Comparison of ENCODE assay signal across 8 mouse cellular contexts in the genomic region with DNA sequence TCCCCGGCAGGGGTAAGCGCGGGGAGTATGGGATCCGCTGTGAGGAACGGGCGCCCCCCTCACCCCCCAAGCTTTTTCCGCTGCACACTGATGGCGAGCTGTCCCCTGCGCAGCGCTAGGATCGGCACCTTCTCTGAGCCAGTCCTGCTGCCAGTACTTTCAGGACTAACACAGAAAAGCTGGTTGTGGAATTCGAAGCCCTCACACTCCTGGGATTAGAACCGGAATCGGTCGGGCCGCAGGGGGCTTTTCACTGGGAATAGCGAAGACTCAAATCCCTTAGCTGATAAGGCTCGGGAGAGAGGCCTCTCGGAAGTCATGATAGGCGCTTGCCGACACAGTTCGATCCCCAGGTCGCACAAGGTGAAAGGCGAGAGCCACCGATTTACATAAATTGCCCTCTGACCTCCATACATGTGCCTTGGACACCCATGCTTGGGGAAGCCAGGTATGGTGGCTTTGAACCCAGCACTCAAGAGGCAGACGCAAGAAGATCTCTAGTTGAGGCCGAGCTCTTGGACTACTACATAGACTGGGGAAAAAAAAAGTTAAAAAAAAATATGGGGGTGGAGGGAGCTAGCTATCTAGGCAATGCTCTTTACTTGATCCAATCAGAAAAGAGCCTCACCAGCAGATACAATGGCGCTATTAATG. TPM values are rescaled to one million over a fixed set of nuclear protein-coding genes. Genes with fewer than 3 reads are reported as not detected.
DNase-seq lines count a peak whose midpoint lies in the region; ATAC-seq and TF ChIP-seq lines count a peak whose summit lies in the region.

No protein-coding gene starts in this region.

- peak overlapping the region; percentile 58 for H3K4me3 ChIP-seq in bone marrow macrophage, adult 2 months (ENCODE audit: insufficient read depth, low read length)
- peak overlapping the region; percentile 81 for H3K4me3 ChIP-seq in hindbrain, embryonic 16.5 days (ENCODE audit: low read length)

- H3K4me1 ChIP-seq in bone marrow macrophage, adult 2 months (ENCODE audit: control insufficient read depth, insufficient read depth, low read length), result peaks cover 19% of the 10 kb centered on the region
- peaks cover 19% of the 10 kb centered on the region for H3K4me1 ChIP-seq in hindbrain, embryonic 16.5 days (ENCODE audit: control insufficient read depth, insufficient read depth, low read depth, low read length)

- peak overlapping the region; percentile 97 for H3K9ac ChIP-seq in hindbrain, embryonic 16.5 days (ENCODE audit: low read depth, low read length)

- H3K27me3 ChIP-seq in hindbrain, embryonic 16.5 days (replicated peaks; ENCODE audit: control insufficient read depth, insufficient read depth, low read length), result peaks cover 6% of the 10 kb centered on the region

- intact Hi-C loops in left cerebral cortex, postnatal 14 days (cut with DNase I), result loop anchor here (1.0 to 10.0 kb wide), 3 partner anchors 38 to 301 kb away; a partner anchor contains a TSS
- intact Hi-C loops in left cerebral cortex, postnatal 36 days (cut with DNase I), result loop anchor here (1.0 to 5.0 kb wide), 2 partner anchors 37 to 196 kb away; a partner anchor contains a TSS

- TF ChIP-seq POLR2A in bone marrow macrophage, adult 2 months (IDR thresholded peaks at IDR 0.05; ENCODE audit: borderline replicate concordance, low read depth, low read length), result no peak

- no peaks in the 10 kb centered on the region for H3K36me3 ChIP-seq in hindbrain, embryonic 16.5 days (ENCODE audit: control insufficient read depth, insufficient read depth, low read length)

- H3K27ac ChIP-seq in bone marrow macrophage, adult 2 months (ENCODE audit: insufficient read depth, low read depth, low read length), result no peak overlapping the region
- peak overlapping the region; percentile 97 for H3K27ac ChIP-seq in hindbrain, embryonic 16.5 days (ENCODE audit: low read depth, low read length)

- DNase-seq in left cerebral cortex, postnatal 14 days (ENCODE audit: low spot score in 2 of 2), result peak; percentile 29 to 37
- DNase-seq in left cerebral cortex, adult 9 months (ENCODE audit: low spot score in 2 of 2), result no peak
- peak; percentile 73 for DNase-seq in naive thymus-derived CD4-positive, alpha-beta T cell, adult 2 months (ENCODE audit: low read depth)
- DNase-seq in left cerebral cortex, postnatal 36 days (ENCODE audit: low spot score in 2 of 2), result no peak
- no peak for DNase-seq in c-Kit-positive CD71-positive TER-119-positive erythroid progenitor cells, embryonic 14.5 days (ENCODE audit: low spot score)
- no peak for DNase-seq in cerebellum, adult 9-11 months

- no peaks in the 10 kb centered on the region for H3K9me3 ChIP-seq in hindbrain, embryonic 16.5 days (ENCODE audit: control insufficient read depth, low read length)

- ATAC-seq in hindbrain, embryonic 16.5 days, result no peak

- WGBS in hindbrain, embryonic 16.5 days, result 6% methylated on average over 28 of the region's 28 CpGs

- no peak for TF ChIP-seq CTCF in bone marrow macrophage, adult 2 months (IDR thresholded peaks at IDR 0.05; ENCODE audit: low read depth, low read length)

- H3K4me2 ChIP-seq in hindbrain, embryonic 16.5 days (ENCODE audit: low read length), result peak overlapping the region; percentile 97

RNA-seq across cellular contexts. Expression of a gene that starts 6.2 kb away (rescaled TPM):
- 10 to 100 TPM; 29.0 to 52.6 TPM for total RNA-seq in left cerebral cortex, postnatal 14 days (2021)
- 4.4 and 4.7 TPM in 2 replicates for polyA plus RNA-seq in bone marrow macrophage, adult 2 months (2012; ENCODE audit: insufficient read depth, insufficient read length, missing spikeins)
- polyA plus RNA-seq in hindbrain, embryonic 16.5 days (2015; fragmentation: Nextera tagmentation; extraction: Ambion mirVana), result 26.7 and 30.8 TPM in 2 replicates
- 10 to 100 TPM; 40.4 to 69.3 TPM for total RNA-seq in left cerebral cortex, postnatal 36 days (2021)

RNA-seq across cellular contexts. Expression of a gene that starts 7.1 kb away (rescaled TPM):
- not detected for total RNA-seq in left cerebral cortex, postnatal 14 days (2021)
- not detected in 2 replicates for polyA plus RNA-seq in bone marrow macrophage, adult 2 months (2012; ENCODE audit: insufficient read depth, insufficient read length, missing spikeins)
- polyA plus RNA-seq in hindbrain, embryonic 16.5 days (2015; fragmentation: Nextera tagmentation; extraction: Ambion mirVana), result not detected in 2 replicates
- total RNA-seq in left cerebral cortex, postnatal 36 days (2021), result not detected

RNA-seq across cellular contexts. Expression of a gene that starts 25.7 kb away (rescaled TPM):
- not detected for total RNA-seq in left cerebral cortex, postnatal 14 days (2021)
- polyA plus RNA-seq in bone marrow macrophage, adult 2 months (2012; ENCODE audit: insufficient read depth, insufficient read length, missing spikeins), result not detected in 2 replicates
- polyA plus RNA-seq in hindbrain, embryonic 16.5 days (2015; fragmentation: Nextera tagmentation; extraction: Ambion mirVana), result not detected in 2 replicates
- total RNA-seq in left cerebral cortex, postnatal 36 days (2021), result not detected

RNA-seq across cellular contexts. Expression of a gene that starts 37.1 kb away (rescaled TPM):
- total RNA-seq in left cerebral cortex, postnatal 14 days (2021), result not detected
- not detected in 2 replicates for polyA plus RNA-seq in bone marrow macrophage, adult 2 months (2012; ENCODE audit: insufficient read depth, insufficient read length, missing spikeins)
- not detected in 2 replicates for polyA plus RNA-seq in hindbrain, embryonic 16.5 days (2015; fragmentation: Nextera tagmentation; extraction: Ambion mirVana)
- total RNA-seq in left cerebral cortex, postnatal 36 days (2021), result not detected

RNA-seq across cellular contexts. Expression of a gene that starts 52.0 kb away (rescaled TPM):
- 1 to 10 TPM; 2.9 to 4.1 TPM for total RNA-seq in left cerebral cortex, postnatal 14 days (2021)
- not detected in 2 replicates for polyA plus RNA-seq in bone marrow macrophage, adult 2 months (2012; ENCODE audit: insufficient read depth, insufficient read length, missing spikeins)
- polyA plus RNA-seq in hindbrain, embryonic 16.5 days (2015; fragmentation: Nextera tagmentation; extraction: Ambion mirVana), result 20.1 and 26.9 TPM in 2 replicates
- total RNA-seq in left cerebral cortex, postnatal 36 days (2021), result 1 to 10 TPM; 3.1 to 3.2 TPM

Comparison
In these comparisons a context has a peak if more than half of its experiments do, and no peak if none do; other contexts are left out.
1. DNase-seq: peak in left cerebral cortex, postnatal 14 days (2 of 2) and naive thymus-derived CD4-positive, alpha-beta T cell, adult 2 months (single experiment); none in left cerebral cortex, adult 9 months (0 of 2), left cerebral cortex, postnatal 36 days (0 of 2), c-Kit-positive CD71-positive TER-119-positive erythroid progenitor cells, embryonic 14.5 days (single experiment) and cerebellum, adult 9-11 months (single experiment).